Mouse (Mus musculus) limb, embryonic 13.5 days (tissue): ENCODE results near the gene Dapk1. TPM values are rescaled to one million over a fixed set of nuclear protein-coding genes. Genes with fewer than 3 reads are reported as not detected.
A peak's percentile ranks its signal among the peaks of the same experiment; 100 is the strongest.

ENCODE experiments used
- ATAC-seq: fragments of 200-750 bp; cut with Nextera tagmentation; 2 replicates; pipeline ENCODE4 v1.8.0; 2017; ENCODE audit warnings: low read depth, moderate number of reproducible peaks, moderate TSS enrichment; ENCODE audit not compliant: low FRiP score
- H3K27ac ChIP-seq: fragments of 300-500 bp; sonication (generic); 2 replicates; pipeline ENCODE4 v1.5.1; 2015; ENCODE audit warnings: inconsistent platforms, mild to moderate bottlenecking, moderate library complexity
- H3K27me3 ChIP-seq: fragments of 300-500 bp; sonication (generic); 2 replicates; pipeline ENCODE4 v1.6.1; 2015; ENCODE audit warnings: mild to moderate bottlenecking, inconsistent platforms
- H3K36me3 ChIP-seq: fragments of 300-500 bp; sonication (generic); 2 replicates; pipeline ENCODE4 v1.6.1; 2015; ENCODE audit warnings: inconsistent platforms, mild to moderate bottlenecking, moderate library complexity
- H3K4me1 ChIP-seq: fragments of 300-500 bp; sonication (generic); 2 replicates; pipeline ENCODE4 v1.6.1; 2015; ENCODE audit warnings: inconsistent platforms
- H3K4me2 ChIP-seq: fragments of 300-500 bp; sonication (generic); replicated peaks from 2 replicates; pipeline ENCODE4 v1.6.1; 2015; ENCODE audit warnings: inconsistent platforms, mild to moderate bottlenecking, moderate library complexity
- H3K4me3 ChIP-seq: fragments of 300-500 bp; sonication (generic); 2 replicates; pipeline ENCODE4 v1.5.1; 2015; ENCODE audit warnings: moderate library complexity, mild to moderate bottlenecking, inconsistent platforms
- H3K9ac ChIP-seq: fragments of 300-500 bp; sonication (generic); 2 replicates; pipeline ENCODE4 v1.6.1; 2015; ENCODE audit warnings: mild to moderate bottlenecking, inconsistent platforms
- H3K9me3 ChIP-seq: fragments of 300-500 bp; sonication (generic); 2 replicates; pipeline ENCODE4 v1.6.1; 2016; ENCODE audit warnings: inconsistent platforms
- WGBS: fragments of 180-500 bp; shearing (Covaris S2); methylation state at CpG from one replicate; pipeline ENCODE4 v1.1.7; 2015; 5-methylcytosine and 5-hydroxymethylcytosine counted together
- polyA plus RNA-seq: library from polyadenylated mRNA; unstranded; fragments of >200 nt; fragmentation: Nextera tagmentation; extraction: Ambion mirVana; gene quantifications from 2 replicates; pipeline ENCODE4 v1.2.1, GENCODE M21; 2015

Gene Dapk1
- polyA plus RNA-seq, 1 experiment from 2014 or later = 23.0 TPM

GRCm38 (mm10) chr13:60735306-60735705 lies 133.6 kb downstream of the Dapk1 start:
- no peak for ATAC-seq

GRCm38 (mm10) chr13:60736421-60737105 lies 134.8 kb downstream of the Dapk1 start:
- peaks cover 21% of the 10 kb centered on the region for H3K4me1 ChIP-seq
- H3K9me3 ChIP-seq = no peaks in the 10 kb centered on the region
- H3K4me3 ChIP-seq = no peak overlapping the region
- ATAC-seq = no peak
- no peak overlapping the region for H3K4me2 ChIP-seq
- H3K9ac ChIP-seq = no peak overlapping the region
- no peaks in the 10 kb centered on the region for H3K27me3 ChIP-seq
- peaks cover 54% of the 10 kb centered on the region for H3K36me3 ChIP-seq
- WGBS = 86% methylated on average over 13 of the region's 13 CpGs
- H3K27ac ChIP-seq = no peak overlapping the region

More at GRCm38 (mm10) chr13:60735306-60735705, 133.6 kb downstream of the Dapk1 start:
- WGBS = 94% methylated on average over 9 of the region's 9 CpGs
- Histone ChIP-seq H3K9me3 (no peaks in the 10 kb centered on the region), H3K4me1 (peaks cover 21% of the 10 kb centered on the region), H3K27ac (no peak overlapping the region), H3K36me3 (peaks cover 58% of the 10 kb centered on the region), H3K4me2 (no peak overlapping the region), H3K27me3 (no peaks in the 10 kb centered on the region), H3K9ac (no peak overlapping the region), H3K4me3 (no peak overlapping the region)

- H3K36me3 ChIP-seq = peaks cover 52% of the 10 kb centered on the region
- H3K27me3 ChIP-seq = no peaks in the 10 kb centered on the region
- 5% methylated on average over 9 of the region's 9 CpGs for WGBS
- H3K9me3 ChIP-seq = no peaks in the 10 kb centered on the region
- 0 out of 2 replicates have a peak overlapping the region, but pooled peaks have one; percentile 31 for H3K9ac ChIP-seq
- H3K27ac ChIP-seq = peak overlapping the region; percentile 72; the same call in 1 of the 2 replicates
- H3K4me3 ChIP-seq = peak overlapping the region; percentile 20
- H3K4me2 ChIP-seq = peak overlapping the region; percentile 57
- peak; percentile 88 for ATAC-seq
- H3K4me1 ChIP-seq = peaks cover 21% of the 10 kb centered on the region
Observed at GRCm38 (mm10) chr13:60737632-60738324, 136.0 kb downstream of the Dapk1 start.

GRCm38 (mm10) chr13:60738429-60738828 lies 136.7 kb downstream of the Dapk1 start:
- Histone ChIP-seq H3K27ac (peak overlapping the region; percentile 72; the same call in 1 of the 2 replicates), H3K4me1 (peaks cover 21% of the 10 kb centered on the region), H3K9me3 (no peaks in the 10 kb centered on the region), H3K4me2 (peak overlapping the region; percentile 57), H3K27me3 (no peaks in the 10 kb centered on the region), H3K9ac (0 out of 2 replicates have a peak overlapping the region, but pooled peaks have one; percentile 31), H3K36me3 (peaks cover 50% of the 10 kb centered on the region), H3K4me3 (peak overlapping the region; percentile 20)
- 7% methylated on average over 9 of the region's 9 CpGs for WGBS
- peak; percentile 82; the same call in 1 of the 2 replicates for ATAC-seq

- Histone ChIP-seq H3K4me1 (peaks cover 21% of the 10 kb centered on the region), H3K9ac (no peak overlapping the region), H3K27ac (no peak overlapping the region), H3K9me3 (no peaks in the 10 kb centered on the region), H3K4me3 (no peak overlapping the region), H3K36me3 (peaks cover 45% of the 10 kb centered on the region), H3K27me3 (no peaks in the 10 kb centered on the region), H3K4me2 (no peak overlapping the region)
- ATAC-seq = no peak
- 90% methylated on average over 6 of the region's 6 CpGs for WGBS
Observed at GRCm38 (mm10) chr13:60740248-60740647, 138.5 kb downstream of the Dapk1 start.

GRCm38 (mm10) chr13:60742611-60743010 lies 140.9 kb downstream of the Dapk1 start:
- Histone ChIP-seq H3K4me3 (no peak overlapping the region), H3K27me3 (no peaks in the 10 kb centered on the region), H3K4me2 (no peak overlapping the region), H3K9me3 (no peaks in the 10 kb centered on the region), H3K27ac (no peak overlapping the region), H3K36me3 (peaks cover 39% of the 10 kb centered on the region), H3K4me1 (peaks cover 8% of the 10 kb centered on the region), H3K9ac (no peak overlapping the region)
- no peak for ATAC-seq
- WGBS = 89% methylated on average over 3 of the region's 3 CpGs

- WGBS = 77% methylated on average over 13 of the region's 13 CpGs
- no peak overlapping the region for H3K27ac ChIP-seq
- no peaks in the 10 kb centered on the region for H3K27me3 ChIP-seq
- H3K36me3 ChIP-seq = peaks cover 46% of the 10 kb centered on the region
- ATAC-seq = no peak; the same call in 1 of the 2 replicates
- H3K9me3 ChIP-seq = no peaks in the 10 kb centered on the region
- no peak overlapping the region for H3K4me2 ChIP-seq
- H3K4me1 ChIP-seq = no peaks in the 10 kb centered on the region
- no peak overlapping the region for H3K9ac ChIP-seq
- H3K4me3 ChIP-seq = no peak overlapping the region
Observed at GRCm38 (mm10) chr13:60743381-60744077, 141.8 kb downstream of the Dapk1 start.

- peak; percentile 35 for ATAC-seq
- WGBS = 30% methylated on average over 7 of the region's 7 CpGs
- no peak overlapping the region for H3K9ac ChIP-seq
Observed at GRCm38 (mm10) chr13:60744078-60744460, 142.3 kb downstream of the Dapk1 start.

GRCm38 (mm10) chr13:60744736-60745135 lies 143.0 kb downstream of the Dapk1 start:
- Histone ChIP-seq H3K36me3 (peaks cover 53% of the 10 kb centered on the region), H3K9me3 (no peaks in the 10 kb centered on the region), H3K4me2 (no peak overlapping the region), H3K4me3 (no peak overlapping the region), H3K27me3 (no peaks in the 10 kb centered on the region), H3K4me1 (no peaks in the 10 kb centered on the region), H3K27ac (no peak overlapping the region), H3K9ac (no peak overlapping the region)
- WGBS = 87% methylated on average over 3 of the region's 3 CpGs
- ATAC-seq = no peak

More at GRCm38 (mm10) chr13:60744078-60744460, 142.3 kb downstream of the Dapk1 start:
- no peak overlapping the region for H3K27ac ChIP-seq
- no peaks in the 10 kb centered on the region for H3K9me3 ChIP-seq
- no peaks in the 10 kb centered on the region for H3K27me3 ChIP-seq
- peaks cover 51% of the 10 kb centered on the region for H3K36me3 ChIP-seq
- no peak overlapping the region for H3K4me3 ChIP-seq
- no peak overlapping the region for H3K4me2 ChIP-seq
- H3K4me1 ChIP-seq = no peaks in the 10 kb centered on the region

- ATAC-seq = no peak
- H3K4me1 ChIP-seq = no peaks in the 10 kb centered on the region
- no peak overlapping the region for H3K4me2 ChIP-seq
- H3K4me3 ChIP-seq = no peak overlapping the region
- H3K9me3 ChIP-seq = no peaks in the 10 kb centered on the region
- H3K27me3 ChIP-seq = no peaks in the 10 kb centered on the region
- H3K27ac ChIP-seq = no peak overlapping the region
- WGBS = 91% methylated on average over 12 of the region's 12 CpGs
- peaks cover 52% of the 10 kb centered on the region for H3K36me3 ChIP-seq
- H3K9ac ChIP-seq = no peak overlapping the region
Observed at GRCm38 (mm10) chr13:60745358-60745757, 143.6 kb downstream of the Dapk1 start.

GRCm38 (mm10) chr13:60746271-60746670 lies 144.5 kb downstream of the Dapk1 start:
- no peak for ATAC-seq
- Histone ChIP-seq H3K36me3 (peaks cover 55% of the 10 kb centered on the region), H3K27ac (no peak overlapping the region), H3K4me1 (no peaks in the 10 kb centered on the region), H3K9me3 (no peaks in the 10 kb centered on the region), H3K27me3 (no peaks in the 10 kb centered on the region), H3K4me2 (no peak overlapping the region), H3K9ac (no peak overlapping the region), H3K4me3 (no peak overlapping the region)
- WGBS = 58% methylated on average over 1 of the region's 1 CpGs

- 85% methylated on average over 1 of the region's 1 CpGs for WGBS
Observed at GRCm38 (mm10) chr13:60747201-60747600, 145.5 kb downstream of the Dapk1 start.

More at GRCm38 (mm10) chr13:60747201-60747600, 145.5 kb downstream of the Dapk1 start:
- Histone ChIP-seq H3K27me3 (no peaks in the 10 kb centered on the region), H3K27ac (no peak overlapping the region), H3K4me1 (no peaks in the 10 kb centered on the region), H3K9me3 (no peaks in the 10 kb centered on the region), H3K9ac (no peak overlapping the region), H3K36me3 (peaks cover 55% of the 10 kb centered on the region), H3K4me3 (no peak overlapping the region), H3K4me2 (no peak overlapping the region)
- no peak for ATAC-seq
